Mouse (Mus musculus) MEL-GATA-1-ER (cell line): ENCODE data around the gene Leap2.
A peak's percentile ranks its signal among the peaks of the same experiment; 100 is the strongest.
"Not testable (repeated sequence)": the region's sequence is repeated elsewhere in the genome, so short reads cannot be mapped to it uniquely, and the experiment has no call there.

Experiments
- DNase-seq: peaks from one replicate; pipeline ENCODE4 v3.0.0-alpha.2; 2012; ENCODE audit warnings: low read depth; ENCODE audit errors: extremely low read depth

The Leap2 gene

DNA sequence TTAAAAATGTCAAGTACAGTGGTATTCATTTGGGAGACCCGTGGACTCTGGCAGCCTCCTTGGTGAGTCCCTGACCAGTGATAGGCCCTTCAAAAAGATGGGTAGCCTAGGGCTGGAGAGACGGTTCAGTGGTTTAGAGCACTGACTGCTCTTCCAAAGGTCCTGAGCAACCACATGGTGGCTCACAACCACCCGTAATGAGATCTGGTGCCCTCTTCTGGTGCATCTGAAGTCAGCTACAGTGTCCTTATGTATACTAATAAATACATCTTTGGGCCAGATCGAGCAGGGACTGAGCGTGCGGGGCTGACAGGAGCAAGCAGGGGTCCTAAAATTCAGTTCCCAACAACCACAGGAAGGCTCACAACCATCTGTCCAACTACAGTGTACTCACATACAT lies 20.9 kb upstream of the Leap2 start:
- DNase-seq: peak; percentile 39

DNA sequence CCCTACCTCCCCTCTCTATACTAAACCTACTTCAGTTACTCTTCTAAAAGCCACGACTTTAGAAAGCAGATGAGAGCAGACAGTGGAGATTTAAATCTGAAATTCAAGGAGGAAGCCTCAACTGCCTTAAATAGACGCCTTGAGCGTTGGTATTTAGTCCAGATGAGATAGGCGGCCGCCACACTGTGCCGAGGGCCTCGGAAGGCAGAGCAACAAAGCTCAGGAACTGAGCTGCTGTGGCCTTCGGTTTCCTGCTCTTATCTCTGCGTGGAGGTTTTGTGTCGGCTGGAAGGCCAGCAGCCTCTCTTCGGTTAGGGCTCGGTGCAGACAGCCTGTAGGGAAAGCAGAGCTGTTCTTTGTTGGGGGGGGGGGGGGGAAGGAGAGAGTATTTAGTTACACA lies 19.0 kb upstream of the Leap2 start:
- peak; percentile 36 for DNase-seq

DNA sequence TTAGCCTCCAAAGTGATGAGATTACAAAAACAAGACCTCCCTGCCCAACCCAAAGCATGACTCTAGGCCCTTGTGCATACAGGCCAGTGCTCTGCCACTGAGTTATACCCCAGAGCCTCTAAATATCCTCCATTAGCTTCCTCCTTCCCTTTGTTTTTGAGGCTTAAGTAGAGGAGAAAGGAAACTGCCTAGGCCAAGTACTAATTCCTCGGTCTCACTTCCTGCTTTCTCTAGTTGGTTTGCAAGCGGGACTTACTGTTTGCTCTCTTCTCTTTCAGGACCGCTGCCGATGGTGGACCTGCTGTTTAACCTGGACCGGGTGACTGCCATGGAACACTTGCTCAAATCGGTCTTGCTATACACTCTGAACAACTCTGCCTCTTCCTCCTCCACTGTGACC lies 13.4 kb upstream of the Leap2 start:
- no peak for DNase-seq

DNA sequence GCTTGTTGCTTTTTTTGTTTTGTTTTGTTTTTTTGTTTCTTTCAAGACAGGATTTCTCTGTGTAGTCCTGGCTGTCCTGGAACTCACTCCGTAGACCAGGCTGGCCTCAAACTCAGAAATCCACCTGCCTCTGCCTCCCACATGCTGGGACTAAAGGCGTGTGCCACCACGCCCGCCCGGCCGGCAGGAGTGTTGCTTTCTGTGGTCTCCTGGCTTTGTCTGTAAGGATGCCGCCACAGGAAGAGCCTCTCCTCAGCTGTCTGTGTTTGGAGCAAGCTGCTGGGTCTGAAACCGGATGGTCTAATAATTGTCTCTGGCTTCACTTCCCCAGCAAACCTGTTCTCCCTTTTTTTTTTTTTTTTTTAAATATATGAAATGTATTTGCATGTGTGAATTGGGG lies 12.5 kb upstream of the Leap2 start:
- DNase-seq: no peak

DNA sequence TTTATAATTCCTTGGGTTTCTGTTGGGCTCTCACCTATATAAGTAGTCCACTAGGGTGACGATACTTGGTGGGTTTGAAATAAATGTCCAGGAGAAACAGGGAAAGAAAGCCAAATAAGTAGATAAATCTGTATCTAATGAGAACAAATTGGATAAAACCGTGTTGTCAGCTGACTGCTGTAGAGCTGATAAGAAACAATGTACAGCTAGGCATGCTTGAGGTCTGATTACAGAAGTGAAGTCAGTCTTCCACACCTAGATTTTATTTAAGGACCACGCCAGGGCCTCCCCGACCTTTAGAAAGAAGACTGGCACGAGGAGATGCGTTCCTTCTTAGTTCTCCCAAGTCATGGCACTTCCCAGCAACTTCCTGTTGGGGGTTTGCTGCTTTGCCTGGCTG lies 10.1 kb upstream of the Leap2 start:
- DNase-seq: no peak

DNA sequence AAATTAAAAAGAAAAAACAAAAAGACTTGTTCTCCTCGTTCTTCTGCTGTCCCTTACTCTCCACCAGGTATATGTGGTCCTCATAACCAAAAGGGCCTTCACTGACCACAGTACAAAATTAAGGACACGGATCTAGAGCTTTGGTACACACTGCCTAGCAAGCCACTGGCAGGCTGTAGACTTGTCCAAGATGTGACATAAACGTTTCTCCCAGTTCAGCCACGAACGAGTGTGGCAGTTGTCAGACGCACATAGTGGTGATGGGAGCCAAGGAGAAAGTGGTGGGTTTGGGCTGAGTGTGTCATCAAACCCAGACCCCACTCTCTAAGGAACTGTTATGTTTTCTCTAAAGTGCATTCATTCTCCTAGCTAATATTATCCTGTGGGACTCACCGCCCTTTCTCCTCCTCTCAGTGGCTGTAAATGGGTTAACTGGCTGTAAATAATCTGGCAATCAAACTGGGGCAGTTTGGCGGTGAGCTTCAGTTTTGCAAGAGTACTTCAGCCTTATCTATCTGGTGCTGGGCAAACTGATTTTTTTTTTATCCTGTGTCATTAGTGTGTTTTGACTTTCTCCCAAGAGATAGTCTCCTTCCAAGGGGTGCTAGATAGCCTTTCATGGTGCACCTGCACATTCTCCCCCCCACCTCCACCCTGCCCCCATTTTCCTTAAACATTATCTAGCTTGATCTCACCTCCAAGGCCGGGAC lies 8.5 kb upstream of the Leap2 start:
- no peak for DNase-seq

DNA sequence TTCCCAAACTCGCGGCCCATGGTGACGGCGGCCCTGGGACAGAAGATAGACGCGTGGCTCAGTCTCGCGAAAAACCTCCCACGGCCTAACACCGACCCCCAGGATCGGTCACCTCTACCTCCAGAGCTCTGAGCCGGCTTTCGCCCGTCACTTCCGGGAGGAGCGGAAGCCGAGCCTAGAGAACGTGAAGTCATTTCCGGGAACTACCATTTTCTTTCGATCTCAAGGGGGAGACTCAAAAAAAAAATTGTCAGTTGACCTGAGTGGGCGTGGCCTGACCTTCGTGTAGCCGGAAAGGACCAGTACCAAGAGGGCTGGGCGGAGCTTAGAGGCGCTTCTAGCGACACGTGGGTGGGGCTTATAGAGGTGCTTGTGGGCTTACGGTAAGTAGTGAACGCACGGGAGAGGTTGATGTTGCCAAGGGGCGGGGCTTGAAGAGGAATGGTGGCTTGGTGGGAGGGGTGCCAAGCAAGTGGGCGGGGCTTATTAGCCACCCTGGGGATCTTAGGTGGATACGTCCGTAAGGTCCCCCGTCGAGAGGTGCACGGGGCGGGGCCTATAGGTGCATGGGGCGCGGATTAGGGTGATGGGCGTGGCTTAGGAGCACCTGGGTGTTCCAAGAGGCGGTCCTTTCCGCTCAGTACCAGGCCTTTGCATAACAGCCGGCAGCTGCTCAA lies 7.8 kb upstream of the Leap2 start, which contains the start of the genes Uqcrq and Gdf9:
Uqcrq (minus strand) TSS at position 162 of the 677 bp plus-strand sequence.
Gdf9 (plus strand) TSS at position 354 of the 677 bp plus-strand sequence.
- DNase-seq: peak; percentile 100

DNA sequence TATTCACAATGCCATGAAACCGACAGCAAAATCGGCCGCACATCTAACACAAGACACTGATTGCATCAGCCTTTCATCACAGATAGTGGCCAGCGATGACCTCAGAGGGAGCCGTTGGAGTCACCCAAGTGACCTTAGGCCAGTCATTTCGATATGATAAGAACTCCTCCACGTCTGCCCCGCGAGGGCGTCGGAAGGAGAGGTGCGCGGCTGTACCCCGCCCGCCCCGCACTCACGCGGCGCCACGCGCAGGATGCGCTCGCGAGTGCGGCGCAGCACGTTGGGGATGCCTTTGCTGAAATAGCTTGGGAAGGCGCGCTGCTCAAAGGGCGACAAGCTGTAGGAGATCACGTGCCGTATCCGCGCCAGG lies 7.3 kb upstream of the Leap2 start:
- DNase-seq: no peak

DNA sequence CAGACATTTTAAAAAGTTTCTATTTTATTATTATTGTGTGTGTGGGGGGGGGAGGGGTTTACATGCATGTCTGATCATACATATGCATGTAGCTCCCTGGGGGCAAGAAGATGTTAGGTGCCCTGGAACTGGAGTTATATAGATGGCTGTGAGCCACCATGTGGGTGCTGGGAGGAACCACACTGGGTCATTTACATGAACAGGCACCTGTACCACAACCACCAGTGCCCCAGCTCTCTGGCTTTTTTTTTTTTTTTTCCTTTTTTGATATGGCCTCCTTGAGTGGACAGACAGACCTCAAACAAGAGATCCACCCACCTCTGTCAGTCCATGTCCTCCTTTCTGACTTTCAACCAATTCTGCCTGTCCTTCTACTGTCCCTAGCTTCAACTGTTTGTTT lies 6.2 kb upstream of the Leap2 start:
- no peak for DNase-seq

DNA sequence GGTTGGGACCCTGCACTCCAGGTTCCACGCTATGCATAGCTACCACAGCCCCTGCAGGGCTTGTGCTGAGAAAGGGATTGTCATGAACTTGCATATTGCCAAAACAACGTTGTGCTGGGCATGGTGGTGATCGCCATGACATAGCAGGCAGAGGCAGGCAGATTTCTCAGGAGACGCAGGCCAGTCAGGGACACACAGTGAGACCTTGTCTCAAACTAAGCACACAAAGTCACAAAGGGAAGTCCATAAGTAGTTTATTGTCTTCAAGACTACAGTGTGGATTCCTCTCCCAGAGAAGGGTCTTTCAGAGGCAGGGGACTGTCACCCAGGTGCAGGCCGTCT lies 5.7 kb upstream of the Leap2 start:
- no peak for DNase-seq

DNA sequence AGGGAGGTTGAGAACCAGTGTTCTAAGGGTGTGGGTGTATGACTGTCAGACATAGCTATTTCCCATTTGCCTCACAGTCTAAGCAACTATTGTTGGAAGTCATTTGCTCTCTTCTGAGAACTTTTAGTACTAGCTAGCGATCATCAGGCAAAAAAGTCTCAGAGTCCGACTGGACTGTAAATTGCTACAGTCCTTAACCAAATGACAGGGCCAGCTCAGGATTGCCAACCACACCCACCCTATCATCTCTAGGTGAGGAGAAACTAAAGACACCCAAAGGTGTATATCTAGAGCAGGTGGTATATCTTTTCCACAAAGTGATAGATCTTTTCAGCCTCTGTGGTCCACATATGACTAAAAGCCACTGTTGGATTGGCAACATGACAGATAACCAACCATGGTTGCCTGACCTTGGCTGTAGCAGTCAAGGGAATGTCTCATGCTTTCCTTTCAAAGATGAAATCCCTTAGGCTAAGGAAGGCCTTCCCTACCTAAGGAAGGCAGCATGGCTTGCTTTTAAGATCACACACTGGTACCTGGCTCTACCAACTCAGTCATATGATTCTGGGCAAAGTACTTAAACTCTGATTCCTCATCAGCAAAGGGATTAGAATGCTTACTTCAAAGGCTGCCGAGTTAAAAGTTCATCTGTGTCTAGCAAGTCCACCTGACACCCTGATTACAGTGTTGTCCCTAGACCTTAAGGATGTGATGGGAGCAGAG lies 5.2 kb upstream of the Leap2 start:
- DNase-seq: no peak

DNA sequence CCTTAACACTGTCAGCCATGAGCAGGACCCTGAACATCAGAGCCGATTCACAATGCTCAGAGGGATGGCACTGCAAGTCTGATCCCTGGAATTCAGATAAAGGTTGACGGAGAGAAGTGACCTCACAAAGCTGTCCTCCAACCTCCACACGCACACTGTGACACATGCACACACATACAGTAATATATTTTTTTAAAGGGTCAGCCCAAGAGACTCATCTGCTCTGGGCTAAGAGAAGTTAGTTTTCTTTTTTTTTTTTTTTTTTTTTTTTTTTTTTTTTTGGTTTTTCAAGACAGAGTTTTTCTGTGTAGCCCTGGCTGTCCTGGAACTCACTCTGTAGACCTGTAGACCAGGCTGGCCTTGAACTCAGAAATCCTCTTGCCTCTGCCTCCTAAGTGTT lies 3.9 kb upstream of the Leap2 start:
- not testable (repeated sequence) for DNase-seq

DNA sequence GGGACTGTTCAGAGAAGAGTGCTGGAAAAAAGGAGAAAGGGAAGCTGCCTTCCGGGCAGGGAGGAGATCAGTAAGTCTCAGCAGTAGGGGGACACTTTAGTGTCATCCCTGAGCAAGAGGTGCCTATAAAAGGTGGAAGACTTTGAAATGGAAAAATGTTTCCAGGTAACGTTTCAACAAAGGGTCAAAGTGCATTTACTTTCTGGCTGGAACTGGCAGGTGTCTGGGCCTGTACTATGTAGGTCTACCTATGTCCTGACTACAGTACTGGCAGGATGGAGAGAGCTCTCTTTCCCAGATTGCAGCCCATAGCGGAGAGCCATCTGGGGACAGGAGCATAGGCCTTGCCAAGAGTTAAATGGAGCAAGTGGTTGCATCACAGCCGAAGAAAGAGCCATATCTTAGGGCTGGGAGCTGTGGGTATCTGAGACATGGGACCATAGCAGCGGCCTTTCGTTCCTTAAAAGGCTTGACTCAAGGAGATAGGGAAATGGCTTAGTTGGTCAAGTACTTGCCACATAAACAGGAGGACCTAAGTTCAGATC lies 2.8 kb upstream of the Leap2 start:
- DNase-seq: no peak

DNA sequence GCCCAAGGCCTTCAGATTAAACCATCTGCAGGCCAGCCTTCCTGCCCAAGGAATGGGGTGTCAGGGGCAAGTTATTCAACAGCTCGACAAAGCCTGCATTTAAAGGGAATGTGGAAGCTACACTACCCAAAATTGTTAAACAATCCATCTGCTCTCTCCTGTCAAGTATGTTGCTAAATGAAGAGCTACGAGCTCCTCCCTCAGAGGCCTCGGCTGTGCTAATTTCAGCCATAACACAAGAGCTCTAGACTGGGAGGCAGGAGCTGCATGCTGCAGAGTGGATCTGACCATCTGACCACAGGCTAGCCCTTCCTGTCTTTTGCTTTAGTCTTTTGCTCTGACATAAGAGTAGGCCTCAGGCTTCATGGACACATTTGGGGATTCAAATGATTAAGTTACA lies 2.3 kb upstream of the Leap2 start:
- DNase-seq: no peak

DNA sequence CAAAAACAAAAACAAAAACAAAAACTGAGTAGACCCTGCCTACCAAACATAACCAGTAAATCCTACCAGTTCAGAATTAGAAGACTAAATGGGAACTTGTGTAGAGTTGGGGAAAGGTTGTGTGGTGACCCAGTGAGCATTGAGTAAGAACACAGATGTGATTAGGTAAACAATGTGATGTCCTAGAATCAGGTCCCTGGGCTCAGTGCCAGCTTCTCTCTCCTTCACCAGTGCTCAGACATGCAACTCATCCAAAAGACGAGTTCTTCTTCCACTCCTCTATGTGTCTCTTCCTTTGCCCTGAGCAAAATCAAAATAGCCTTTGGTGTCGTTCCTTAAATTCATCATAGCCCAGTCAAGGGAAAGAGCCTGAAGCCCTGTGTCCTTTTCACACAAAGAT lies 1.9 kb upstream of the Leap2 start:
- no peak for DNase-seq

DNA sequence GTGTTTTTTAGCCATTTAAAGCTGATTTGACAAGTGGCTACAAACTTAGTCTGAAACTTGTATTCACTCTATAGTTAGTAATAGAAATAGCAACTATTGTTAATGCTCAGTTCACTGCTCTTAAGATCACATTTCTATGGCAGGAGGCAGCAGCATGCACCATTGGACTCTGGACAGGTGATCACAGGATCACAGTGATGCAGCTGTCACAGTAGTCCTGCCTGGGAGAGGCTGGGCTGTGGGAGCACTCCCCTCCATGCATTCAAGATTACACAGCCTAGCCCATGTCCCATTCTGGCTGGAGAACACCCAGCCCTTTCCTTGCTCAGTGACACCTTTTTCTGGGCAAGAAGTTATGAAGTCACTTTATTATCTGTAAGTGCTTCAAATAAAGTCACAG lies 4.9 kb downstream of the Leap2 start:
- no peak for DNase-seq

DNA sequence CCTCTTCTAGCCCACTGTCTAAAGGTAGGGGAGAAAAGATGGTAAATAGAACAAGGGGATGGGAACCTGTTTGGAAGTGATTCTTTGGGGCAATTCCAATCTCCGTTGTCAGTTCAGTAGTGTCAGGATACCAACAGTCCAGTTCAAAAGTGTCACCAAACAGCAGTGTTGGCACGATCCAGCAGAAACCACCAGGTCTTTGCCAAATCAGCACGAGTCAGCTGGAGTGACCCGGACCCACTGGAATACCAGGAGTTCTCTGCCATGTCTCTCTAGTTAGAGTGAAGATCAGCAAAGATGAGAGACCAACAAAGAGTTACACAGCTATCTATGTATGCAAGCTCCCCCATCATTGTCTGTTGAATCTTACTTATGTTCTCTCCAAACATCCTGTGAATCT lies 9.1 kb downstream of the Leap2 start:
- no peak for DNase-seq

DNA sequence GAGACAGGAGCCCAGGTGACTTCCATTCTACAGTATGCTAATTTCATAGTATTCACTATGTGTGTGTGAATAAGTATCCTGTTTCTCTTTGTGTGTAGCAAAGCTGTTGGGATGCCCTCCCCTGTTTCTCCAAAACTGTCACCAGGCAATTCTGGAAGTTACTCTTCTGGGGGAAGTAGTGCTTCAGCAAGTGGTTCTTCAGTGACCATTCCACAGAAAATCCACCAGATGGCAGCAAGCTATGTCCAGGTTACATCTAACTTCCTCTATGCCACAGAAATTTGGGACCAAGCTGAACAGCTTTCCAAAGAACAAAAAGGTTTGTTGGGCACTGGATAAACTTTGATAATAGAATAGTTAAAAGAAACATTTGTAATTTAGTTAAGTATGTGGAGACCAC lies 11.2 kb downstream of the Leap2 start:
- peak; percentile 36 for DNase-seq

DNA sequence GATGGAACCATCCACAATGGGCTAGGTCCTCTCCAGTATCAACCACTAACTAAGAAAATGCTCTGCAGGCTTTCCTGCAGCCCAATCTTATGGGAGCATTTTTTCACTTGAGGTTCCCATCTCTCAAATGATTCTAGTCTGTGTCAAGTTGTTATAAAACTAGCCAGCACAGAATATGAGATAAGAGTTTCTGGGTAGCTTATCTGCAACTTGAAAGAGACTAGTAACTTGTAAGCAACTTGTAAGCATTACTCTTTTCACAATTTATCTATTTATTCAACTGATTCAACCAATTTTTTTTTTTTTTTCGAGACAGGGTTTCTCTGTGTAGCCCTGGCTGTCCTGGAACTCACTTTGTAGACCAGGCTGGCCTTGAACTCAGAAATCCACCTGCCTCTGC lies 19.3 kb downstream of the Leap2 start:
- DNase-seq: no peak

DNA sequence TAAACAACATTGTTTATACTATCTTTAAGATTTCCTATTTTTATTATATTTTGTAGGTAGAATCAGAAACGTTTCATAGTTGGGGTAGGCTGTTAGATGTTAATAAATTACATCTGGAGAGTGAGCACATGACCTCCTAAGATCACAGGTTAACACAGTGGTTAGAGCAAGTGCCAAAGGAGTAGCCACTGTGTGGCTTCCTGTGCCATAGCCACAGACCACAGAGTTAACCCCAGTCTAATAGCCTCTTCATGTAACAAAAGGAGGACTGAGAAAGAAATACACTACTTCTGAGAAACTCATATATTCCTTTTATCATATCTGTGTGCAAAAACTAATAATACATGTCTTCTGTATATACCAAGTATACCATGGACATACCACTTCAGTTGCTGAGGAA lies 29.1 kb downstream of the Leap2 start:
- no peak for DNase-seq

DNA sequence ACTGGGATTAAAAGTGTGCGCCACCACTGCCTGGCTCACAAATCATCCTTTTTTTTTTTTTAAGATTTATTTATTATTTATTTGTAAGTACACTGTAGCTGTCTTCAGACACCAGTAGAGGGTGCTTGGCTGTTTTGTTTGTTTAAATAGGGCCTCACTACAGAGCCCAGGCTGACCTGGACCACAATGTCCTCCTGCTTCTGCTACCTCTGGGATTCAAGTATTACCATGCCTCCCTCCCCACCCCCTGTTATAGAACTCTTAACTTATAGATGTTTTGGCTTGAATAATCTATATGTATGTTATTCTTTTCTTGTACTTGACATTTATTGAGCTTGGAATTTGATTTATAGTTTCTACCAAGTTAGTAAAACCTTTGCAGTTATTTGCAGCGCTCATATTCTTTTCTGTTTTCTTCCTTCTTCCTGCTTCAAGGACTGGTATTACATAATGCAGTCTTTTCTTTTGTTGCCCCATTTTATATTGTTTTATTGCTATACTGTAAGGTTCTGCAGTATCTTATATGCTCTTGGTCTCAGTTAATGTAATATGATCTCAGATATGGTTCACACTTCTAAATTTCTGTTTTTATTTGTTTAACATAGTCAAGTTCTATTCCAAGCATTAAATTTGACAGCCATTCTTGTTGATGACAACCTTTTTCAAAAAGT lies 39.1 kb downstream of the Leap2 start:
- no peak for DNase-seq

DNA sequence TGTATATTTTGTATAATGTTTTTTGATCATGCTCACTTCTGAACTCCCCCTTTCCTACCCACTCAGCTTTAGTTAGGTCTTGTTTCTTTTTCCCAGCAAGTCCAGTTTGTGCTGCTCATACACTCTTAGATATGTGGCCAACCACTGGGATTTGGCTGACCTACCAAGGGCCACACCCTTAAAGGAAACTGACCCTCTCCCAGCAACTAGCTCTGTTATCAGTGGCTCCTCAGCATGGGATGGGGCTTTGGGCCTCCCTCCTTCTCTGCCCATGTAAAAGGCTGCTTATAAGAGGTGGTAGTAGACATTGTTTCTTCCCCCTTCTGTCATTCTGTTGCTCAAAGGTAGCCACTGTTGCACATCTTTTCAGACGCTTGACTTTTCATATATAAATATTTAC lies 44.1 kb downstream of the Leap2 start:
- DNase-seq: no peak
